Mouse (Mus musculus): ENCODE results near the gene Traf3ip2.

- TF ChIP-seq CTCF (IDR thresholded peaks at IDR 0.05; ENCODE audit: low read depth, low read length), result no peak
- no peak for TF ChIP-seq POLR2A (IDR thresholded peaks at IDR 0.05; ENCODE audit: extremely low read depth, insufficient read depth, low read length)
These were observed 14.9 kb upstream of the Traf3ip2 start for GRCm38 (mm10) chr10:39597792-39598183.
